Mouse (Mus musculus) brown adipose tissue, adult 24 weeks (tissue): ENCODE results near the gene Trp53tg5. TPM values are rescaled to one million over a fixed set of nuclear protein-coding genes. Genes with fewer than 3 reads are reported as not detected.
A peak's percentile ranks its signal among the peaks of the same experiment; 100 is the strongest.

Experiments used
- H3K27ac ChIP-seq: fragments of 200-500 bp; replicated peaks from 2 replicates; pipeline ENCODE4 v1.5.1; 2012; ENCODE audit warnings: low read depth, mild to moderate bottlenecking, low read length
- H3K4me1 ChIP-seq: fragments of 200-500 bp; 2 replicates; pipeline ENCODE4 v1.6.1; 2012; ENCODE audit warnings: low read length, mixed read lengths; ENCODE audit not compliant: control insufficient read depth, insufficient read depth, insufficient read length
- H3K4me3 ChIP-seq: fragments of 200-500 bp; 2 replicates; pipeline ENCODE4 v1.5.1; 2012; ENCODE audit warnings: low read depth, mild to moderate bottlenecking, low read length, moderate library complexity; ENCODE audit not compliant: insufficient read depth
- polyA plus RNA-seq: library from polyadenylated mRNA; stranded (reverse); fragments of >200 nt; gene quantifications from 2 replicates; pipeline ENCODE4 v1.2.4, GENCODE M21; 2012; ENCODE audit not compliant: missing spikeins, insufficient read depth, insufficient read length

Trp53tg5 gene
- polyA plus RNA-seq, 1 experiment: not detected

DNA sequence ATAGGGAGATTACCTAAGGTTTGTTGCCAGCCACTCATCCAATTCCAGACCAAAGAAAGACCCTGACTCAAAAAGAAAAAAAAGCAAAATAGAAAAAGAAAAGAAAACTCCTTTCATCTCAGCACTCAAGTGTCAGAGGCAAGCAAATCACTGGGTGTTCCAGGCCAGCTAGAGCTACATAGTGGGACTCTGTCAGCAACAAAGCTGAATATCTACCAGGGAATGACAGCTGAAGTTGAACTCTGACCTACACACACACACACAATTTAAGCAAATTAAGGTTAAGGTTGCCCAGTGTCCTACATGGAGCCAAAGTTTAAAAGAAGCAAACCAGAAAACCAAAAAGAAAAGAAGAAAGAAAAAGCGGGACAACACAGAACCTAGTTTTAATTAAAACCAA is 25.4 kb downstream of the Trp53tg5 start:
- Histone ChIP-seq H3K4me1 (no peaks in the 10 kb centered on the region), H3K4me3 (no peak overlapping the region), H3K27ac (no peak overlapping the region)

DNA sequence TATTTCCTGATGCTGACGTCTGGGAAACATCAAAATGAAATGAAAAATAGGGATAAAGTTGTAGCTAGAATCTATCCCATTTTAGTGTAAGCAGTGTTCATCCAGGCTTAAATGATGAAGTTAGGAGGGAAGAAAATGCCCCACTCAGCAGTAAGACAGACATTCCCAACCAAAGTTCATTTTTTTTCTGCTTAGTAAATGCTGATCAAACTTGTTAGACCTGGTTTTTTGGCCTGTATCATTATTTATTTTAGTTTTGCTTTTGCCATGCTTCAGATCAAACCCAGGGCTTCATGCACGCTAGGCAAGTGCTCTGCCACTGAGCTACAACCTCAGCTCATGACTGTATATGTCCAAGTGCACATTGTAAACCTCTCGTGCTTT is 27.4 kb downstream of the Trp53tg5 start:
- Histone ChIP-seq H3K4me1 (peaks cover 6% of the 10 kb centered on the region), H3K4me3 (no peak overlapping the region), H3K27ac (no peak overlapping the region)

DNA sequence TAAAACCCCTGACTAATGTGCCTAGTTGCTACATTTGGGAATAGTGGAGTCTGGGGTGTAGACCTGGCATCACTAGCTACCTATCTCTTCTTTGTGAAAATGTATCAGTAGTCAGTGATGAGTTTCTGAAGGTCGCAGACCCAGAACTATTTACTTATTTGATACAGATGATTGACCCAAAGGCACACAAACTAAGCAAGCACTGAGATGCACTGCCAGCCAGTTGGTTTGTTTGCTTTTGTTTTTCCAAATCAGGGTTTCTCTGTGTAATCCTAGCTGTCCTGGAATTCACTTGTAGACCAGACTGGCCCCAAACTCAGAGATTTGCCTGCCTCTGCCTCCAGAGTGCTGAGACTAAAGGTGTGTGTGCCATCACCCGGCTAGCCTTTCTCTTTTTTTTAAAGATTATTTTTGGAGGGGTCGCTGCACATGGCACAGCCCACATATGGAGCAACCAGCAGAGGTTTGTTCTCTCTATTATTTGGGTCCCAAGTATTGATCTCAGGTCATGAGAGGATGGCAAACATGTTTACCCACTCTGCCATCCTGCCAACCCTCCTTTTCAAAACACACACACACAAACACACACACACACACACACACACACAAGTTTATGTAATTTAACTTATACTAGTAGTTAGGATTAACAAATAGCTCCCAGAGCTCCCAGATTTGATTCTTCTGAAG is 28.0 kb downstream of the Trp53tg5 start:
- H3K4me3 ChIP-seq: no peak overlapping the region
- H3K4me1 ChIP-seq: peaks cover 7% of the 10 kb centered on the region
- no peak overlapping the region for H3K27ac ChIP-seq

DNA sequence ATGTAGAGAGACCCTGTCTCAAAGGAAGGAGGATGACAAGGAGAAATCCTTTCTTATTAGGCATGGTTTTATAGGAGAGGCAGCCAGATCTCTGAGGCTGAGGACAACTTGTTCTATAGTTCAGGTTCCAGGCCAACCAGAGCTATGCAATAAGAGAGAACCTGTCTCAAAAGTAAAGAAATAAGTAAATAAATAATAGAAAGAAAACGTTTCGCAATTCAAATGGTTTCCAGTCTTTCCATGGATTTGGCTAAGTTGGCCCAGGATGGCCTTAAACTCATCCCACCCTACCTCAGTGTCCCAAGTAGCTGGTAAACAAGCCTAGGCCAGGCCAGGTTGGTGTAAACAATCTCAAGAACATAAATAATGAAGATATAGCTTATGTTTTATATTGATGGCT is 28.8 kb downstream of the Trp53tg5 start:
- peaks cover 12% of the 10 kb centered on the region for H3K4me1 ChIP-seq
- no peak overlapping the region for H3K4me3 ChIP-seq
- H3K27ac ChIP-seq: no peak overlapping the region

DNA sequence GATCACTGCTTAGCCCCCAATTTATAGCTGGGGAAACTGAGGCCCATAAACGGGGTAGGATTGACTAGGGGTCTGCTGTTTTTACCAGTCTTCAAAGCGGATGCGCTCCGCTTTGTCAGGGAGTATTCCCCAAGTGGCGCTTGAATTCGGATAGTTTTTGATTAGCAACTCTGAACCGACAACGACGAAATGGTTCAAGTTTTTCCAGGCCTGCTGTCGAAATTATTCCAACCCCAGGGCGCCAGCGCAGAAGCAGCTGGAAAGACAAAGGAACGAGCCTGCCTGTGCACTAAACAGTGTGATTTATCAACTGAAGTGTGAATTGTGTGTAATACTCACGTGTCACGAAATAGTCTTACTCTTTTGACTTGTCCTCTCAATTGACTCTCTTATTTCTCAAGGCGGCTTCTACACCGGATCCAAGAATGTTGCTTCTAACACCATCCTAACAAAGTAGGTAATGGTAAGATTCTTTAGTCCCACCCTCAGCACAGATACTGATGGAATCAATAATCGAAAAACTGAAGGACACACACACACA is 30.0 kb downstream of the Trp53tg5 start, which contains the start of gene Sdc4:
Sdc4 (minus strand) TSS at position 428 of the 541 bp plus-strand sequence.
- peak within 1 kb of the TSS; percentile 89 for H3K4me3 ChIP-seq

DNA sequence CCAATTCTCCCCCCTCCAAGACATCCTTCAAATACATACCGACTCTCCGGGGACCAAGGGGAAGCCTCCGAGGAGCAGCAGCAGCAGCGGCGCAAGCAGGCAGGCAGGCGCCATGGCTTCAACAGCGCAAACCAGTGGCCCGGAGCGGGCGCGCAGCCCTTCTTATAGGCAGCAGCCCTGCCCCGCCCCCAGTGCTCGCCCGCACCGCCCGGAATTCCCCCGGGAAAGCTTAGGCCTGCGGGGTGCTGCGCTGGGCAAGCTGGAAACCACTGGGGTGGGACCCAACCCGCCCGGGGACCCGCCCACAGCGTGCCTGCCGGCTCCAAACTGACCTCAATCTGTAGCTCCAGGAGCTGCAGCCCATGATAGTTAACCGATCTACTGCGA is 30.5 kb downstream of the Trp53tg5 start:
- H3K4me1 ChIP-seq: peaks cover 23% of the 10 kb centered on the region
- H3K27ac ChIP-seq: peak overlapping the region; percentile 95
- H3K4me3 ChIP-seq: peak overlapping the region; percentile 89

More for the DNA sequence above, 30.0 kb downstream of the Trp53tg5 start, which contains the start of gene Sdc4:
- Histone ChIP-seq H3K4me1 (peaks cover 20% of the 10 kb centered on the region), H3K27ac (peak within 1 kb of the TSS; percentile 95)

DNA sequence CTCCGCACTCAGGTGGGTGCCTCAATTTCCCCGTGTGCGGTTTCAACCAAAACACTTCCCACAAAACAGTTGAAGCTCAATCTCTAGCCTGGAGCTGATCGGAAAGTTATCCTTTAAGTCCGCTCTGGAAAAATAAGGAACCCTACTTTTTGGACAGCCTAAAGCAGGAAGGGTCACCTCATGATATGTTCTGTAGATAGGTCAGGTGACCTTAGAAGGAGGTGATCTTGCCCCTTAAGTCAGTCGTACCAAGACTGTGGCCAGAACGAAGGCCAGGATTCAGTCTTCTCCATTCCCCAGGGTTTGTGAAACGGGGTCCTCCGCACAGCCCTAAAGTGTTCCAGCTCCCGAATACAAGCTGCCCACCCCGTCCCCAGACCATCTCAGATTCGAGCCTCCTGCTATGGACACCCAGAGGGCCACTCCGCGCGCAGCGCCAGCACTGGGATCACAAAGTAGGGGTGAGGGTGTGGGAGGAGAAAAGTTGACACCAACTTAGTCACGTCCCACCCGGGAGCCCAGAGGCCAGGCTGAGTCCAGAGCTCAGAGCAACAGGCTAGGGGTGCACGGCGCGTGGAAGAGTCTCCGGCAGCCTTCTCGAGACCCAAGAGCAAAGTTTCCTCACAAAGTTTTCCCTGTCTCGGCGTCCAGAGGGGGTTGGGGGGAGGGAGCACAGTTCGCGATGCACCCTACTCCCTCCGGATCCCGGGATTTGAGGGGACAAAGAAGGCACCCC is 31.0 kb downstream of the Trp53tg5 start:
- Histone ChIP-seq H3K27ac (peak overlapping the region; percentile 95), H3K4me1 (peaks cover 23% of the 10 kb centered on the region), H3K4me3 (peak overlapping the region; percentile 89)

DNA sequence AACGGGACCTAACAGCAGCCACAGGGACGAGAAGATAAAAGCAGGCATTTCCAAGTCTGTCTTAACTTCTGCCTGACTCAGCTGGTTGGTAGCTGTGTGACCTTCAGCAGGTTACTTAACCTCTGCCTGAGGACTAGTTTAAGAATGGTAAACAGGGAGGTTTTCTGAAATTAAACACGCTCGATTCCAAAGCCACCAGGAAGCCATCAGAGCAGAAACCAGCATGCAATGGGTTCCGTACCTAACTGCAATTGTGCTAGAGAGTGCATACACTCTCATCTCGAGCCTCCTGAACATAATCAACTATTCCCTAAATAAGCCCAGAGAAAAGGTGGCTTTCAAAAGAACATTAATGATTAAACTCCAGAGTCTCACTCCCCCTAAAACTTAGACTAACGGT is 31.8 kb downstream of the Trp53tg5 start:
- Histone ChIP-seq H3K4me3 (peak overlapping the region; percentile 89), H3K27ac (peak overlapping the region; percentile 95), H3K4me1 (peaks cover 24% of the 10 kb centered on the region)

DNA sequence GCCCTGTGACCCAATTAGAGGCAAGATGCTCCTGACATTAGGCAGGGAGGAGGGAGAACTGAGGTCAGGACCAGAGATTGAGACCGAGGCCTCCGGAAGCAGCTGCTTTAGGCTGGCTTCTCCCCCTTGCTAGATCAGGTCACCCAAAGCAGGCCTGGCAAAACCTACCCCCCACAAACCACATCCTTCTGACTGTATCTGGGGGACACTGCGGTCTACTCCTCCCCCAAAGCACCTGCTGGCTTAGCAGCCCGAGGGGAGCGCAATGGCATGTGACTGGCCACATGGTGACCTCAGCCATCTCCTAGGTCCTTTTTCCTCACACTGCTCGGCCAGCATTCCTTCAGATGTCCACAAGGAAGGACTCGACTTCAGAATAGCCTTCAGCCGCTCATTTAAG is 32.4 kb downstream of the Trp53tg5 start:
- H3K27ac ChIP-seq: peak overlapping the region; percentile 95
- peaks cover 28% of the 10 kb centered on the region for H3K4me1 ChIP-seq
- peak overlapping the region; percentile 89 for H3K4me3 ChIP-seq

DNA sequence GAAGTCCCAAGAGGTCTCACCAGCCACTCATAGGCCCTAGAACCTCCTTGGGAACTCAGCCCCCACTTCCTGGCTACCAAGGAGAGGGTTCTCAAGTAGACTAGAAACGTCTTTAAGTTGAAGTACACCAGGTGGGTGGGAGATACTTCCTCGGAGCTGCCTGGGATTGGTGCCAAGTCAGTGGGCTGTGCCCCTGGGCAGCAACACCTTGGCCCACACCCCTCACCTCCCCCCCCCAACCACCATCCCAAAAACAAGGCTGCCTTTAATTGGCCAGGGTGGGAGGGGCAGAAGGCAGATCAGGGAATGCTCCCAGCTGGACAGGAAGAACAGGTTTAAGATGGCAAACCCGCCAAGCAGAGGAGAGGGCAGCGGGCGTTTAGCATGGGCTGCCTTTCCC is 33.2 kb downstream of the Trp53tg5 start:
- Histone ChIP-seq H3K4me3 (no peak overlapping the region), H3K4me1 (peaks cover 34% of the 10 kb centered on the region), H3K27ac (peak overlapping the region; percentile 95)

DNA sequence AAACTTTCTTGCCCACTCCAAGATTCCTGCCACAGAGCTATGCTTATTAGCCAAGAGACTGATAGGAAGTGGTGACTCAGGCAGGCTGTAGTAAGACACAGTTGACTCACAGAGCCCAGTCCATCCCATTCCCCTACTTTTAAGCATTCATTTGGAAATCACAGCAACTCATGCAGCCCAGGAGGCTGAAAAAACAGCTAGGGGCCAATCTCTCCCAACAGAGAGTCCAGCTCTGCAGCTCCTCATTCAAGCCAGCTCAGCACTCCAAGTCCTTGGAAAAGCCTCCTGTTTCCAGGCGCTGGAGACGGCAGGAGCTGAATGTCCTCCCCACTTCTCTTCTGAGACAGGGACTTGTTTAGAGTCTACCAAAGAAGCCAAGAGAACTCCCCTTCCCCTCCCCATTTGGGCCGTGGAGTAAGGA is 34.5 kb downstream of the Trp53tg5 start:
- H3K4me3 ChIP-seq: no peak overlapping the region
- H3K27ac ChIP-seq: peak overlapping the region; percentile 15
- peaks cover 41% of the 10 kb centered on the region for H3K4me1 ChIP-seq

DNA sequence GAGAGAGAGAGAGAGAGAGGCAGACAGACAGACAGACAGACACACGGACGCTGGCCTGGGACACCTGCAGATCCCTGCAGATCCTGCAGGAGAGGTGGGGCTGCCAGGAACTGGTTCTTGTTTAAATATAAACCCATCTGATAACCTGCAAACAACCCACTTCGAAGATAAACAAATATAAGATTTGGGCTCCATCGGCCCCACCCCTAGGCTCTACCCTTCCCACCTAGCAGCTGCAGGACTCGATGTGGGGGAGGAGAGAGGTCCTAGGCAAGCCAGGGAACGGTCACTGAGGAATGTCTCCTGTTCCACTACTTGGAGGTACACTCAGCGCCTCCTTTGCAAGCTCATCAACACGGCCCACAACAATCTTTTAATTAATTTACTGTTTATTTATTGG is 35.3 kb downstream of the Trp53tg5 start:
- H3K27ac ChIP-seq: peak overlapping the region; percentile 64; the same call in 1 of the 2 replicates
- H3K4me1 ChIP-seq: peaks cover 47% of the 10 kb centered on the region
- H3K4me3 ChIP-seq: no peak overlapping the region

DNA sequence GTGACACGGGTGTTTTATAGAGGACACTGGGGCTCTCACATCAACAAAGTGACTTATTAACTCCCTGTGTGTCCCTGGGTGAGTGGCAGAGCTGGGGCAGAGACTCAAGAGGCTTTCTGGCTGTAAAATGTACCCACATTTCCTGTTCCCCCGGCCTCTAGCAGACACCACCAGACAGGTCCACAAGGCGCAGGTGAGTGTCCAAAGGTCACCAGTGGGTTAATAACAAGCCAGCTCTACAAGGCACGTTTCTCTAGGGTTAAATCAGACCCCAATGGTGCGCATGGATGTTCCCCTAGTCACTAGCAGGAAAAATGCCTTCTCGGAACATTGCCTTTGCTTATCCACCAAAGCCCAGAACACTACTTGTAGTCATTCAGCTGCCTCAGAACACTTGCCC is 35.8 kb downstream of the Trp53tg5 start:
- Histone ChIP-seq H3K4me1 (peaks cover 47% of the 10 kb centered on the region), H3K4me3 (no peak overlapping the region), H3K27ac (peak overlapping the region; percentile 64; the same call in 1 of the 2 replicates)

DNA sequence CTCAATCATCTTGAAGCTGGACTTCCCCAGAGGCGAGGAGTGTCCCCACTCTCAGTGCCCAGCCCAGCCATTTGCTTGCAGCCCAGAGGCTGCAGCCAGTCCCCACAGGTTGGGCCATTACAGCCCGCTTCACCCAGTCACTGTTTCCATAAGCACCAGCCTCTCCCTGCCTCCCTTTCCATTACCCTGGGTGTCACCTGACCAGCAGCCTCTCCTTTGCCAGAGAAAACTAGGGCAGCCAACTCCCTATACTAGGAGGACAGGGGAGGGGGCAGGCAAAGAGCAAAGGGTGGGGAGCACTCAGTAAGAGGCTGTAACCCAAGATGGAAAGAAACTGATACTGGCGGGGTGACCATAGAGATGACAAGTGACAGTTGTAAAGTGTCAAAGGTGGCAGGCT is 36.6 kb downstream of the Trp53tg5 start:
- Histone ChIP-seq H3K4me3 (no peak overlapping the region), H3K4me1 (peaks cover 49% of the 10 kb centered on the region), H3K27ac (peak overlapping the region; percentile 89)

DNA sequence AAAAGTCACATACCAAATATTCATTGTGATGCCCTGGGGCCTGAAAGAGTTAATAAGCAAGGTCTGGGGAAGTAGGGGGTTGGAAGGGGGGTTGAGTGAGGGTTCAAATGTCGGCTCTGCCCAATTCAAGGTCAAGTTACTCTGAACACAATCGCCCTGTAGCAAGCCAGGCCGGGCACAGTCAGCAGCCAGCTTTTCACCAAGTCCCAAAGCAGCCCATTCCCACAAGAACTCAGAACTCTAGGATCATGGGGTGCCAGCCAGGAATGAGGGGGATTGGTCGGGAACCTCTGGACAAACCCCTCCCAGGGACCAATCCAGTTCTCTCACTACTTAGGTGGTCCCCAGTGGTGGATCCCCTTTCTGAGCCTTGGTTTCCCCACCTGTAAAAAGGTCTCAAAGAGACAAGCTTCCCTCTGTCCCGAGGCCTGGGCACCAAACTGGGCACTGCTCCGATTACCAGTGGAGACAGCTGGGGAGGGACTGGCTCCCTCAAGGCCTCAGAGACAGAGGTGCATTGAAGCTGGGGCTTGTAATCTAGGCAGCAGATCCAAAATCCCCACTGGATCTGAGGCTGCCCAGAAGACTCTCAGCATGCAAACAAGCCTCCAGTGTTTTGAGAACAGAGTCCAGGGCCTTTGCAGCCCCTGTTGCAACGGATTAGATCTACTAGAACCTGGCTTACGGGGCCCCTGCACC is 37.2 kb downstream of the Trp53tg5 start:
- H3K4me1 ChIP-seq: peaks cover 46% of the 10 kb centered on the region

More for the DNA sequence above, 37.2 kb downstream of the Trp53tg5 start:
- Histone ChIP-seq H3K4me3 (no peak overlapping the region), H3K27ac (peak overlapping the region; percentile 89)
